Mouse (Mus musculus): ENCODE measurements around the gene Olfm2.

- TF ChIP-seq GATA1 (IDR thresholded peaks at IDR 0.05; ENCODE audit: low read length) = no peak
- no peak for TF ChIP-seq TAL1 (IDR thresholded peaks at IDR 0.05; ENCODE audit: low read length)
These were observed 82.2 kb downstream of the Olfm2 start for GRCm38 (mm10) chr9:20663956-20664355.

Measured in erythroblast, embryonic 14.5 days (primary cell).